Mouse (Mus musculus): ENCODE results near the gene Adh6b.

The Adh6b gene

GRCm38 (mm10) chr3:138341471-138341870, at the start of gene Adh6b:
Gene Adh6b, plus strand, starts transcription at chr3:138341775.
- H3K27me3 ChIP-seq (ENCODE audit: insufficient read depth, low read length) = no peaks in the 10 kb centered on the region
- no peak within 1 kb of the TSS for H3K4me3 ChIP-seq (replicated peaks; ENCODE audit: low read length)
- no peaks in the 10 kb centered on the region for H3K36me3 ChIP-seq (ENCODE audit: insufficient read depth, low read length)
- 0 out of 2 replicates have a peak, but pooled peaks cover under 1% of the 10 kb centered on the region for H3K4me1 ChIP-seq (replicated peaks; ENCODE audit: low read depth, low read length)
- H3K9me3 ChIP-seq (ENCODE audit: low read length) = no peaks in the 10 kb centered on the region
- TF ChIP-seq POU5F1 (IDR thresholded peaks at IDR 0.05; ENCODE audit: borderline replicate concordance, low read length) (no peak), NANOG (IDR thresholded peaks at IDR 0.05; ENCODE audit: borderline replicate concordance, low read length) (no peak), CTCF (conservative IDR thresholded peaks at IDR 0.05; ENCODE audit: low read length) (no peak)

GRCm38 (mm10) chr3:138293298-138293895, 48.2 kb upstream of the Adh6b start:
- H3K4me1 ChIP-seq (replicated peaks; ENCODE audit: low read depth, low read length) = no peaks in the 10 kb centered on the region
- H3K27me3 ChIP-seq (ENCODE audit: insufficient read depth, low read length) = no peaks in the 10 kb centered on the region
- no peaks in the 10 kb centered on the region for H3K36me3 ChIP-seq (ENCODE audit: insufficient read depth, low read length)
- H3K4me3 ChIP-seq (replicated peaks; ENCODE audit: low read length) = no peak overlapping the region
- H3K9me3 ChIP-seq (ENCODE audit: low read length) = peaks cover 29% of the 10 kb centered on the region
- TF ChIP-seq CTCF (conservative IDR thresholded peaks at IDR 0.05; ENCODE audit: low read length) = no peak
- TF ChIP-seq NANOG (IDR thresholded peaks at IDR 0.05; ENCODE audit: borderline replicate concordance, low read length) = no peak
- TF ChIP-seq POU5F1 (IDR thresholded peaks at IDR 0.05; ENCODE audit: borderline replicate concordance, low read length) = no peak

GRCm38 (mm10) chr3:138300130-138300529, 41.4 kb upstream of the Adh6b start:
- TF ChIP-seq POU5F1 (IDR thresholded peaks at IDR 0.05; ENCODE audit: borderline replicate concordance, low read length) (no peak), CTCF (conservative IDR thresholded peaks at IDR 0.05; ENCODE audit: low read length) (no peak), NANOG (IDR thresholded peaks at IDR 0.05; ENCODE audit: borderline replicate concordance, low read length) (no peak)
- Histone ChIP-seq H3K9me3 (ENCODE audit: low read length) (peaks cover 24% of the 10 kb centered on the region), H3K36me3 (ENCODE audit: insufficient read depth, low read length) (no peaks in the 10 kb centered on the region), H3K4me1 (replicated peaks; ENCODE audit: low read depth, low read length) (peaks cover 10% of the 10 kb centered on the region; the same call in 1 of the 2 replicates), H3K4me3 (replicated peaks; ENCODE audit: low read length) (no peak overlapping the region), H3K27me3 (ENCODE audit: insufficient read depth, low read length) (no peaks in the 10 kb centered on the region)

GRCm38 (mm10) chr3:138302676-138303075, 38.9 kb upstream of the Adh6b start:
- H3K36me3 ChIP-seq (ENCODE audit: insufficient read depth, low read length) = no peaks in the 10 kb centered on the region
- H3K9me3 ChIP-seq (ENCODE audit: low read length) = peaks cover 15% of the 10 kb centered on the region
- TF ChIP-seq POU5F1 (IDR thresholded peaks at IDR 0.05; ENCODE audit: borderline replicate concordance, low read length) = no peak
- TF ChIP-seq NANOG (IDR thresholded peaks at IDR 0.05; ENCODE audit: borderline replicate concordance, low read length) = no peak
- no peak for TF ChIP-seq CTCF (conservative IDR thresholded peaks at IDR 0.05; ENCODE audit: low read length)
- no peaks in the 10 kb centered on the region for H3K27me3 ChIP-seq (ENCODE audit: insufficient read depth, low read length)
- H3K4me3 ChIP-seq (replicated peaks; ENCODE audit: low read length) = no peak overlapping the region
- peaks cover 10% of the 10 kb centered on the region; the same call in 1 of the 2 replicates for H3K4me1 ChIP-seq (replicated peaks; ENCODE audit: low read depth, low read length)

- TF ChIP-seq NANOG (IDR thresholded peaks at IDR 0.05; ENCODE audit: borderline replicate concordance, low read length) (no peak), CTCF (conservative IDR thresholded peaks at IDR 0.05; ENCODE audit: low read length) (no peak), POU5F1 (IDR thresholded peaks at IDR 0.05; ENCODE audit: borderline replicate concordance, low read length) (no peak)
- no peaks in the 10 kb centered on the region for H3K27me3 ChIP-seq (ENCODE audit: insufficient read depth, low read length)
- H3K36me3 ChIP-seq (ENCODE audit: insufficient read depth, low read length) = no peaks in the 10 kb centered on the region
- peaks cover 2% of the 10 kb centered on the region for H3K9me3 ChIP-seq (ENCODE audit: low read length)
- no peak overlapping the region for H3K4me3 ChIP-seq (replicated peaks; ENCODE audit: low read length)
- peaks cover 10% of the 10 kb centered on the region; the same call in 1 of the 2 replicates for H3K4me1 ChIP-seq (replicated peaks; ENCODE audit: low read depth, low read length)
These were observed 37.6 kb upstream of the Adh6b start for GRCm38 (mm10) chr3:138303771-138304488.

GRCm38 (mm10) chr3:138304489-138304871, 37.1 kb upstream of the Adh6b start:
- Histone ChIP-seq H3K4me3 (replicated peaks; ENCODE audit: low read length) (no peak overlapping the region), H3K4me1 (replicated peaks; ENCODE audit: low read depth, low read length) (peaks cover 10% of the 10 kb centered on the region; the same call in 1 of the 2 replicates), H3K9me3 (ENCODE audit: low read length) (no peaks in the 10 kb centered on the region), H3K36me3 (ENCODE audit: insufficient read depth, low read length) (no peaks in the 10 kb centered on the region), H3K27me3 (ENCODE audit: insufficient read depth, low read length) (no peaks in the 10 kb centered on the region)
- TF ChIP-seq POU5F1 (IDR thresholded peaks at IDR 0.05; ENCODE audit: borderline replicate concordance, low read length) (no peak), NANOG (IDR thresholded peaks at IDR 0.05; ENCODE audit: borderline replicate concordance, low read length) (no peak), CTCF (conservative IDR thresholded peaks at IDR 0.05; ENCODE audit: low read length) (no peak)

- TF ChIP-seq CTCF (conservative IDR thresholded peaks at IDR 0.05; ENCODE audit: low read length) (no peak), POU5F1 (IDR thresholded peaks at IDR 0.05; ENCODE audit: borderline replicate concordance, low read length) (no peak), NANOG (IDR thresholded peaks at IDR 0.05; ENCODE audit: borderline replicate concordance, low read length) (no peak)
- Histone ChIP-seq H3K36me3 (ENCODE audit: insufficient read depth, low read length) (no peaks in the 10 kb centered on the region), H3K27me3 (ENCODE audit: insufficient read depth, low read length) (no peaks in the 10 kb centered on the region), H3K4me1 (replicated peaks; ENCODE audit: low read depth, low read length) (peaks cover 10% of the 10 kb centered on the region; the same call in 1 of the 2 replicates), H3K9me3 (ENCODE audit: low read length) (no peaks in the 10 kb centered on the region), H3K4me3 (replicated peaks; ENCODE audit: low read length) (no peak overlapping the region)
These were observed 35.9 kb upstream of the Adh6b start for GRCm38 (mm10) chr3:138305486-138306289.

GRCm38 (mm10) chr3:138306290-138306683, 35.3 kb upstream of the Adh6b start:
- peaks cover 10% of the 10 kb centered on the region; the same call in 1 of the 2 replicates for H3K4me1 ChIP-seq (replicated peaks; ENCODE audit: low read depth, low read length)
- no peaks in the 10 kb centered on the region for H3K27me3 ChIP-seq (ENCODE audit: insufficient read depth, low read length)
- H3K9me3 ChIP-seq (ENCODE audit: low read length) = no peaks in the 10 kb centered on the region
- no peak overlapping the region for H3K4me3 ChIP-seq (replicated peaks; ENCODE audit: low read length)
- TF ChIP-seq POU5F1 (IDR thresholded peaks at IDR 0.05; ENCODE audit: borderline replicate concordance, low read length) (no peak), NANOG (IDR thresholded peaks at IDR 0.05; ENCODE audit: borderline replicate concordance, low read length) (no peak), CTCF (conservative IDR thresholded peaks at IDR 0.05; ENCODE audit: low read length) (no peak)
- H3K36me3 ChIP-seq (ENCODE audit: insufficient read depth, low read length) = no peaks in the 10 kb centered on the region

All from E14TG2a.4 (cell line).